Mouse (Mus musculus): ENCODE measurements around the gene Btaf1.

The Btaf1 gene

DNA sequence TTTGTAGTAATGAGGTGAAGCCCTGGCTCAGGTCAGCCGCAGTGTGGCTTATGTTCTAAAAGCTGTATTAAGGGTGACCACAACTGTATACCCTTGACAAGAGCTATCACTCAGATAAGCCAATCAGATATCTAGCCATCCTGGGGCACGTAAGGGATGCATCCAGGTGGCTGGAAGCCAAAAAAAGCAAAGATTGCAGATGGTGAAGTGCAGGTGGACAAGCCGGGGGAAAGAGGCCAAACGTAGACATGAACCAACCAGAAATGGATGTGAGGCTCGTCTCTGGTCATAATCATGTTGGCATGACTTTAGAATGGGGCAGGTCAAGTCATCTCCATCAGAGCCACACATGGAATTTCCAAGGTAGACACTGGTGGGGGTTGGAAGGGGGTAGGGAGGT lies 105.6 kb downstream of the Btaf1 start:
- POLR2A ChIA-PET = no interaction called here
- CTCF ChIA-PET = no interaction called here

DNA sequence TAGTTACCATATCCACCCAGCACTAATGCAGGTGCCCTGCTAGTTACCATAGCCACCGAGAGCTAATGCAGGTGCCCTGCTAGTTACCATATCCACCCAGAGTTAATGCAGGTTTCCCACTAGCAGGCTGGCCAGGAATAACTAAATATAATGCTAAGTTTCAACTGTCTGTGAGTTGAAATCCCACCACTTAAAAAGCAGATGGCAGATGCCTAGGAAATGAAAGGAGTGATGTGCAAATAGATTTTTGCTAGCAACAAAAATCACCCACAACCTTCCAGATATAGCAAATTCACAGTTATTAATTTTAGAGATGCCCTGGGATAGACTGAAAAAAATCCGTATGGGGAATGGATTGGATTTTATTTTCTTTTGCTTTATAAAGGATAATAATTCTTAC lies 106.5 kb downstream of the Btaf1 start:
- ChIA-PET POLR2A (no interaction called here), CTCF (interaction anchor here in 1 of 4 experiments (0.7 kb wide), 1 partner anchor 12 kb away, joined by 3 read pairs; no protein-coding TSS in a partner anchor)

DNA sequence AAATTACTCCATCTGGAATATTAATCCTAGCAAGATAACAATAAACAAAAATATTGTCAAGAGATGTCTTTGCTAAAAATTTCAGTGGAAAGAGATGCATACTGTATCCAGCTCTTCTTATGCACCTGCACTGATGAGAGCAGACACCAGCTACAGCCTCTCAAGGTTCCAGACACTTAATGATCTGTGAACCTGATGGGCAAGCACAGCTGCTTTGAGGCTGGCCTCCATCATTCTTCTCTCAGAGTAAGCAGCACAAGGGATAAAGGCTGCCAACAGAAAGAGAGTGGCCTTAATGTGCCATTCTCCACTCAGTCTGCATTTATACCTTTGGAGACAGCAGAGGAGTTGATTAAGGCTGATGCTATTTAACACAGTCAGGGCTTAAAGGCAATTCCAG lies 115.0 kb downstream of the Btaf1 start:
- POLR2A ChIA-PET = no interaction called here
- CTCF ChIA-PET = no interaction called here

DNA sequence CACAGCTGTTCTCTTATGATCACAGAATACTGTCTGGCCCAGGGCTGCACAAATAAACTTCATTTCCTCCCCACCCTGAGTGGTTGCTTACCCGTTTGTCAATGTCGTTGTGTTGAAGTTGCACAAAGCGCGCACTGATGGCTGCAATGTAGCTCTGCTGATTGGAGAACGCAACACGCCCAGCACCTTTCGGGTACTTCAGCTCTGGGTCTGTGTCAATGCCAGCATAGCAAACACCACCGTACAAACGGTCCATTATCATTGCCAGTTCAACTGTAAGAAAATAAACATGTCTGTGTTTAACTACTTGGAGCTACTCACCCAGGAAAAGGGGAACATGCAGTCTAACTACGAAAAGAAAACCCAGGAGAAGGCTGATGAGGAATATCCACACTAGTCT lies 118.6 kb downstream of the Btaf1 start:
- CTCF ChIA-PET = no interaction called here

DNA sequence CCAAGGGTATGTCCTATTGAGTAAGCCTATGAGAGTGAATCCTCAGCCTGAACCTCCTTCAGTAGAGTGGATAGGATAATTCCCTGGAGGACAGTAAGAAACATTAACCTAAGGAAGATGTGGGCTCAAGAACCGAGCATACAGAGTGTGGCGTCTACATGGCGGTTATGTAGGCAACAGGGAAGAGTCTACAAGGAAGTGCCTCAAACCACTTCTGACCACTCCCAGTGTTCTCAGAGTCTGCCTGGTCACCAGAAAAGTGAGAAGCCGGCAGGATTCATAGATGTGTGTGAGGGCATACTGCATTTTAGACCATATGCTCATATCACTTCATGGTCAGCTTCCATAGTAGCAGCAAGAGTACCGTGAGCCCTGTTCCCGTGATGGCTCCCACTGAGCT lies 122.6 kb downstream of the Btaf1 start:
- POLR2A ChIA-PET = no interaction called here
- CTCF ChIA-PET = no interaction called here

More for the DNA sequence above, 118.6 kb downstream of the Btaf1 start:
- POLR2A ChIA-PET = no interaction called here

DNA sequence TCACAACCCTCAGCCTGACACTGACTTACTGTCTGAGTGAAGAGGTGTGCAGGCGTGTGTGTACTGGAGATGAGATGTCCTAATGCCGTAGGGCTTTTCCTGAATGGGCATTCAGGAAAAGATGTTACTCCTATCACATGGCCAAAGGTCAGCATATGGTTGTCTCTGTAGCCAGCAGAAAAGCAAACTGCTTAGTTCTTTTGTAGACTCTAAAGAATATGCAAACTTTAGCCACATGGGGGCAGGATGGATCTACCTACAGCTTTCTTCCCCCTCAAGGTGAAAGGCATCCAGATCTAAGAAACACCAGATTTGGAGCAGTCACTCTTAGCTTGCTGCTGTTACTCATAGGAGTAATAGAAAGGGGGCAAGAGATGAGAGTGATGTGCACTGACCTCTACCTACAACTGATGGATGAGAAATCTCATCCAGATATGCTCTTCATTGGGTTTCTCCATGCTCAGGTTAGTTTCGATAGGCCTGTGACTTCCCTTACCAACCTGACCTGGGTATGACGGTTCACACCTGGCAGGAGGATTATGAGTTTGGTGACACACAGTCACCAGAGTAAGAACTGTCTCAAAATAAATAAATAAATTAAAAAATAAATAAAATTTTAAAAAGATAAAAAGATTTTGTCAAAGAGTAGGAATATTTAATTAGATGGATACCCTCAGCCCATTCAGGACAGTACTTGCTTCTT lies 124.9 kb downstream of the Btaf1 start:
- CTCF ChIA-PET = interaction anchor here in 3 of 4 experiments (0.6 to 2.0 kb wide), 10 partner anchors 9 to 492 kb away, joined by 3 to 8 read pairs (median 4); partner anchors contain the start of gene Cpeb3 (in 1 of the 3)
- POLR2A ChIA-PET = interaction anchor here in 3 of 4 experiments (0.6 to 1.5 kb wide), 4 partner anchors 9 to 213 kb away, joined by 3 to 4 read pairs (median 4); no protein-coding TSS in a partner anchor

DNA sequence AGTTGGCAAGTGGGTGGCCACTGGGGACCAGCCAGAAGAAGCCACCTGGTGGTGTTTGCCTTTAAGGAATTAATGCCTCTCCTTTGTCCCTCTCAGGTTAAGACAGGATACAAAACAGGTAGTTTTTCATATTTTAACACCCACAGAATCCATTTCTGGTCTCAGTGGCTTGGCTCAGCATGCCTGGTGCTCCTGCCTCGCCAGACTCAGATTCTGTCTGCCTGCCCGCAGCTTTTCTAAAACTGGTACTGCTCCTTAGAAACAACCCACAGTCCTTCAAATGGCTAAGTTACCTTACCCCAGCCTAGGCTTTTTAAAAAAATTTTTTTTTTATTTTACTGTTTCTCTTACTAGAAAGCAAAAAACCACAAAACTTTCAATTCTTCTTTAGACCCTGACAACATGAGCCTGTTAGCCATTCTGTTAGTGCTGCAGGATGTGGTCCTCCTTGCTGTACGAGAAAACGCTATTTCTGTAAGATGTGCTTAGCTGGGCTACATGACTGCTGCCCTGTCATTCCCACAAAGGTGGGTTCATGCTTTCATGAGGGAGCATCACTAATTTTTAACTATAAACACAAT lies 130.2 kb downstream of the Btaf1 start:
- CTCF ChIA-PET = no interaction called here
- POLR2A ChIA-PET = interaction anchor here in 1 of 4 experiments (0.7 kb wide), 1 partner anchor 39 kb away, joined by 3 read pairs; no protein-coding TSS in a partner anchor

DNA sequence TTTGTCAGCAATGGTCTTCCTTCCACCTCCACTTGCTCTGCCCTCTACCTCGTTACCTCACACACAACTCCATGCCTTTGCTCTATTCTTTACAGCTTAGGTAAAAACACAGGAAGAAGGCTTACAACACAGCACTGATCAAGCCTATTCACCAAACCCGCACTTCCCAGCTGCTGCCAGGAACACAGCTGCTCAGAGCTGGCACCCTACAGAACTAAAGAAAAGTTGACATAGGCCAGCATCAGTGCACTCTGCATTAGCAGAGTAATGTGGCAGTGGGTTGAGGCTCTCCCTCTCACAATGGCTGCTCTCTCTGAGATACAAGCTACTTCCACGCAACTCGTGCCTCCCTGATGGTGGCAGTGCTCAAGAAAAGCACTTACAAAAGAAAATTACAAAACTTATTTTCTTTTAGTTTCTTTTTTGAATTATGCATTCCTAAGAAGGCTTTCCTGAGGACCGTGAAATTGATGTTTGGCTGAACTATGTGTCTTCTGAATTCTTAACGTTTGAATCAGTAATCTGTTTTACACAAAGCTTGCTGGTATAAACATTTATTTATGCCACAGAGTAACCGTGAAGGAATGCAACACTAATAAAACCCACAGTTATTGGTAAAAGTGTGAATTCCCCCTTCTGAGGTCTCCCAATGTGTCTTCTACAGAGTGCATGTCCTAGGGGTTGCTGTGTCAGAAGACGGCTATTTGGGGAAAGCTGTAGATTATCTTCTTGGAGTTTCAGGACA lies 131.5 kb downstream of the Btaf1 start:
- ChIA-PET CTCF (interaction anchor here in 2 of 4 experiments (0.7 to 1.2 kb wide), 2 partner anchors 24 to 1015 kb away, joined by 4 to 5 read pairs; no protein-coding TSS in a partner anchor), POLR2A (interaction anchor here in 2 of 4 experiments (0.5 to 1.1 kb wide), 5 partner anchors 16 to 36 kb away, joined by 3 read pairs; no protein-coding TSS in a partner anchor)

DNA sequence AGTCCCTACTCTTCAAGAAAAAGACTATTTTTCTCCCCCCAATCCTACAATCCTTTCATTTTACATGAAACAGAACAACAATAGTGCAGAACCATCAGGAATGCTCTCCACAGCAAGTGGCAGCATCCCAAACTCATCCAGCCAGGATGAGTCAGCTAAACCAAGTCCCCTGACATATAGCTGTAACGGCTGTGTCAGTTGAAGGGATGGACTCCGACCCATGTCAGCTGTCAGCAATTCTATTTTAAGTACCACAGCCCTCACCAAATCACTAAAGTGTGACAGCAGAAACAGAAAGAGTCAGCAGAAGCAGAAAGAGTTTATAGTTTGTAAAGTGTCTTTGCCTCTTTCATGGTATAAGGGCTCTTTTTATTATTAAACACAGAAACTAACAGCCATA lies 133.7 kb downstream of the Btaf1 start:
- CTCF ChIA-PET = interaction anchor here in 2 of 4 experiments (0.7 to 1.5 kb wide), 3 partner anchors 9 to 148 kb away, joined by 3 to 5 read pairs (median 4); partner anchors contain the start of gene March5 (in 1 of the 2)
- POLR2A ChIA-PET = interaction anchor here in 2 of 4 experiments (0.7 to 1.6 kb wide), 3 partner anchors 9 to 149 kb away, joined by 3 to 4 read pairs (median 4); no protein-coding TSS in a partner anchor

DNA sequence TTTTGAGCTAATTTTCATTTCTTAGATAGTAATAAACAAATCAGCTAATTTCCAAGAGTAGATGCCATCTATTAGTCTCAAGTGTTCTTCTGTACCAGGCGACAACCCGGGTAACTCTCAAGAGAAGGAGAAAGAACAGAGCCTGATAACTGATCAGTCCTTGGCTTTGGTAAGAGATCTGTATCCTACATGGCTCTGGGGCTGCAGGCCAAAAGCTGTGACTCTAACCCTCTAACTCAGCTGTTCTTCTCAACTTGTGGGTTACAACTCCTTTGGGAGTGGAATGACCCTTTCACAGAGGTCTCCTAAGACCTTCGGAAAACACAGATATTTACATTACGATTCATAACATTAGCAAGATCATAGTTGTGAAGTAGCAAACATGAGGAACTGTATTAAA lies 134.2 kb downstream of the Btaf1 start:
- ChIA-PET POLR2A (interaction anchor here in 2 of 4 experiments (0.7 to 1.6 kb wide), 2 partner anchors 9 to 169 kb away, joined by 3 to 4 read pairs; no protein-coding TSS in a partner anchor), CTCF (interaction anchor here in 2 of 4 experiments (0.7 to 1.5 kb wide), 3 partner anchors 9 to 147 kb away, joined by 3 to 5 read pairs (median 4); partner anchors contain the start of gene March5 (in 1 of the 2))

All from embryonic stem cell, embryonic (primary cell).